Mouse (Mus musculus) lung, adult 2 months (tissue): ENCODE data around the gene Nfe2l1.

Experiments
- CTCF ChIP-seq: fragments of 200-500 bp; IDR thresholded peaks from 2 replicates; pipeline ENCODE4 v1.5.1; 2011; ENCODE audit warnings: mild to moderate bottlenecking, low read length, control low read depth; ENCODE audit not compliant: insufficient read depth
- POLR2A ChIP-seq: fragments of 200-500 bp; IDR thresholded peaks from 2 replicates; pipeline ENCODE4 v1.6.1; 2011; ENCODE audit warnings: low read depth, mild to moderate bottlenecking, control low read depth, low read length, borderline replicate concordance; ENCODE audit errors: extremely low read depth

DNA sequence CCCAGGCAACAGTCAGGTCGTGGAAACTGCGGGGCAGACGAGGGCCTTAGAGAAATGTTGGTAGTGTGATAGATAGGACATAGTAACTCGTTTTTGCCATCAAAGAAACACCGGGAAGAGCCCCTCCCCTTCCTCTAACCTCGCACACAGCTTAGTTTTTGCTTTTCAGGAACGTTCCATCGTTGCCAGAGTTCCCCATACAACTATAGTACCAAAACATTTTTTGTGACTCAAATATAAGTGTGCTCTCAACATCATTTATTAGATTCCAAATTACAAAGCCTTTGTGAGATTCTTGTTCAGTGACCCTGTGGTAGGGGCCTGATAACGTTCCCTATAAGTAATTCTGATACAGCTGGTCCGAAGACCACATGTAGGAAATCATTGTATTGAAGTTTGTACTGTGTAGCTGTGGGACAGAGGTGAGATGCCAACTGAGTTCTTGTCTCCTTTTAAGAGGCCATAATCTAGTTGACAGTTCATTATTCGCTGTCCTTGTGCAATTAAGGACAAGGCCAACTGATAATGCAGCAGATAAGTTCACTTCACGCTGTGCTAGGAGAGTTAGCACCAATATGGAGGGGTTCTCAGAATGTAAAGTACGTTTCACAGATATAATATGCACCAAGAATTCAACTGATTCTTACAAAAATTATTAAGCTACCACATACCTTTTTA lies 910 bp upstream of the Nfe2l1 start:
- TF ChIP-seq CTCF (no peak), POLR2A (0 out of 2 replicates have a peak, but pooled peaks have one; percentile 43)
